Comparison of ENCODE assay signal across 19 mouse cellular contexts in the genomic region with DNA sequence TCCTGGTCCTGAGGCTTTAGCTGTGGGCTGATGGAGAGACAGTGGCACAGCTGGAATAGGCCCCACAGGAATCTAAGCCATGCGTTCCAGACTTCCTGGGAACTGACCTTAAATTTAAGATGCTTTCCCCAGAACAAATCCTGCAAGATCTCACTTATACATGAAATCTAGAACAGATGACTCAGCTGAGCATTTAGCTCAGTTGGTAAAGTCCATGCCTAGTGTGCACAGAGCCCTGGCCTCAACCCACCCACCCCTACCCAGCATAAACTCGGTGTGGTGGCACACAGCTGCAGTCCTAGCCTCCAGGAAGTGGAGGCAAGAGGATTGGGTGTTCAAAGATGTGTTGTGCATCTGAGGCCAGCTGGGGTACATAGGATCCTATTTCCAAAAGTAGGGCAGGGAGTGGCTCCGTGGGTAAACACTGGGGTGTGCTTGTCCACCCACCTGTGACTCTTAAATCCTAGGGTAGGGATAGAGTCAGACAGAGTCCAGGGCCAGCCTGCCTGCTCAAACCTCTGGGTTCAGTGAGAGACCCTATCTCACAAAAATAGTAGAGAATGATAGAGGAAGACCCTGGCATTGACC. TPM values are rescaled to one million over a fixed set of nuclear protein-coding genes. Genes with fewer than 3 reads are reported as not detected.
DNase-seq lines count a peak whose midpoint lies in the region; ATAC-seq and TF ChIP-seq lines count a peak whose summit lies in the region.
"Had no signal": no experiment of that assay in that cellular context is flagged by ENCODE, and none has a peak within 500 bp of the region (broad histone marks: within the 10 kb centered on the region; RNA-seq: fewer than 3 reads in every experiment).

No protein-coding gene starts in this region.

- no peak overlapping the region for H3K4me2 ChIP-seq in liver, embryonic 12.5 days
- H3K4me2 ChIP-seq in midbrain, embryonic 14.5 days (ENCODE audit: low read length), result no peak overlapping the region
- H3K4me2 ChIP-seq: embryonic facial prominence, embryonic 13.5 days; forebrain, embryonic 12.5 days; heart, embryonic 12.5 days; hindbrain, embryonic 13.5 days had no signal

- H3K9ac ChIP-seq in liver, embryonic 12.5 days, result no peak overlapping the region
- H3K9ac ChIP-seq in midbrain, embryonic 14.5 days (replicated peaks; ENCODE audit: low read length), result no peak overlapping the region
- H3K9ac ChIP-seq: embryonic facial prominence, embryonic 13.5 days; forebrain, embryonic 12.5 days; forebrain, postnatal 0 days; heart, embryonic 12.5 days; hindbrain, embryonic 13.5 days had no signal

- no peak for DNase-seq in frontal cortex, postnatal 25 days (ENCODE audit: low spot score in 2 of 2)
- peak; percentile 53 for DNase-seq in brain, adult 2 months (ENCODE audit: low read depth, low spot score)
- DNase-seq in thymus, adult 2 months, result peak; percentile 69
- peak; percentile 75 for DNase-seq in thymus, postnatal 25 days
- DNase-seq in midbrain, embryonic 14.5 days, result no peak
- no peak for DNase-seq in spleen, postnatal 10 days (ENCODE audit: low spot score in 2 of 2)
- DNase-seq: adrenal gland, postnatal 10 days; B cell, adult 2 months; forebrain, postnatal 0 days; gastrocnemius, postnatal 14 days; heart, adult 2 months; heart, postnatal 36 days had no signal

- H3K4me1 ChIP-seq in thymus, adult 2 months (replicated peaks; ENCODE audit: control insufficient read depth, insufficient read depth, low read length), result peaks cover 62% of the 10 kb centered on the region
- H3K4me1 ChIP-seq in liver, embryonic 12.5 days, result no peaks in the 10 kb centered on the region
- H3K4me1 ChIP-seq in midbrain, embryonic 14.5 days (ENCODE audit: control insufficient read depth, insufficient read depth, low read length), result peaks cover 10% of the 10 kb centered on the region
- H3K4me1 ChIP-seq: embryonic facial prominence, embryonic 13.5 days had no signal

- peak; percentile 75; the same call in 1 of the 2 replicates for ATAC-seq in frontal cortex, adult (ENCODE audit: low TSS enrichment)
- ATAC-seq in liver, embryonic 12.5 days, result no peak
- no peak for ATAC-seq in midbrain, embryonic 14.5 days (ENCODE audit: low FRiP score, low TSS enrichment)
- ATAC-seq: forebrain, postnatal 0 days; hindbrain, postnatal 0 days had no signal

- no peaks in the 10 kb centered on the region for H3K9me3 ChIP-seq in liver, embryonic 12.5 days (replicated peaks)
- no peaks in the 10 kb centered on the region for H3K9me3 ChIP-seq in midbrain, embryonic 14.5 days (ENCODE audit: control insufficient read depth, low read length)
- H3K9me3 ChIP-seq: embryonic facial prominence, embryonic 13.5 days; forebrain, embryonic 12.5 days; heart, embryonic 12.5 days; hindbrain, embryonic 13.5 days had no signal

- no peak for TF ChIP-seq CTCF in thymus, adult 2 months (IDR thresholded peaks at IDR 0.05; ENCODE audit: borderline replicate concordance, control insufficient read depth, extremely low read depth, insufficient read depth, low read length, poor library complexity)

- peak overlapping the region; percentile 98 for H3K27ac ChIP-seq in thymus, adult 2 months (ENCODE audit: control insufficient read depth, insufficient read depth, low read length)
- no peak overlapping the region for H3K27ac ChIP-seq in liver, embryonic 12.5 days
- no peak overlapping the region for H3K27ac ChIP-seq in midbrain, embryonic 14.5 days (replicated peaks; ENCODE audit: low read depth, low read length)
- H3K27ac ChIP-seq: embryonic facial prominence, embryonic 13.5 days; forebrain, embryonic 12.5 days; heart, adult 2 months; hindbrain, embryonic 13.5 days had no signal

- no peaks in the 10 kb centered on the region for H3K36me3 ChIP-seq in thymus, adult 2 months (ENCODE audit: control insufficient read depth, insufficient read depth, low read length)
- no peaks in the 10 kb centered on the region for H3K36me3 ChIP-seq in liver, embryonic 12.5 days
- no peaks in the 10 kb centered on the region for H3K36me3 ChIP-seq in midbrain, embryonic 14.5 days (ENCODE audit: control insufficient read depth, insufficient read depth, low read length)
- H3K36me3 ChIP-seq: embryonic facial prominence, embryonic 13.5 days; forebrain, embryonic 12.5 days; heart, embryonic 12.5 days; hindbrain, embryonic 13.5 days had no signal

- no peaks in the 10 kb centered on the region for H3K27me3 ChIP-seq in thymus, adult 2 months (ENCODE audit: control insufficient read depth, insufficient read depth, low read length)
- H3K27me3 ChIP-seq in liver, embryonic 12.5 days (replicated peaks), result peaks cover 14% of the 10 kb centered on the region
- no peaks in the 10 kb centered on the region for H3K27me3 ChIP-seq in midbrain, embryonic 14.5 days (ENCODE audit: control insufficient read depth, insufficient read depth, low read length)
- H3K27me3 ChIP-seq: embryonic facial prominence, embryonic 13.5 days; forebrain, embryonic 12.5 days; heart, embryonic 12.5 days; hindbrain, embryonic 13.5 days had no signal

- H3K4me3 ChIP-seq in thymus, adult 2 months (ENCODE audit: control insufficient read depth, insufficient read depth, low read length), result no peak overlapping the region
- H3K4me3 ChIP-seq in liver, embryonic 12.5 days, result no peak overlapping the region
- no peak overlapping the region for H3K4me3 ChIP-seq in midbrain, embryonic 14.5 days (replicated peaks; ENCODE audit: low read depth, low read length)
- H3K4me3 ChIP-seq: embryonic facial prominence, embryonic 13.5 days; forebrain, embryonic 12.5 days; heart, adult 2 months; heart, embryonic 12.5 days; hindbrain, embryonic 13.5 days had no signal

- TF ChIP-seq POLR2A in thymus, adult 2 months (IDR thresholded peaks at IDR 0.05; ENCODE audit: control insufficient read depth, extremely low read depth, insufficient read depth, low read length, poor library complexity), result no peak

- WGBS in thymus, adult 2 months, result 33% methylated on average over 3 of the region's 3 CpGs
- 54% methylated on average over 3 of the region's 3 CpGs for WGBS in liver, embryonic 12.5 days (ENCODE audit: insufficient replicate concordance)
- 74% methylated on average over 3 of the region's 3 CpGs for WGBS in midbrain, embryonic 14.5 days

RNA-seq across cellular contexts. Expression of a gene that starts 27.0 kb away (rescaled TPM):
- 83.7 and 91.7 TPM in 2 replicates for polyA plus RNA-seq in thymus, adult 2 months (2012; rRNA removed)
- 216 and 224 TPM in 2 replicates for polyA plus RNA-seq in liver, embryonic 12.5 days (2016; fragmentation: Nextera tagmentation; extraction: Ambion mirVana)
- polyA plus RNA-seq in midbrain, embryonic 14.5 days (2014; fragmentation: Nextera tagmentation; extraction: Ambion mirVana), result 285 and 286 TPM in 2 replicates

RNA-seq across cellular contexts. Expression of a gene that starts 31.3 kb away (rescaled TPM):
- 26.0 and 36.9 TPM in 2 replicates for polyA plus RNA-seq in thymus, adult 2 months (2012; rRNA removed)
- 0.10 TPM in 1 of 2 replicates, not detected in the other for polyA plus RNA-seq in liver, embryonic 12.5 days (2016; fragmentation: Nextera tagmentation; extraction: Ambion mirVana)
- 1.0 and 1.2 TPM in 2 replicates for polyA plus RNA-seq in midbrain, embryonic 14.5 days (2014; fragmentation: Nextera tagmentation; extraction: Ambion mirVana)

Comparison
In these comparisons a context has a peak if more than half of its experiments do, and no peak if none do; other contexts are left out.
1. DNase-seq: peak in brain, adult 2 months (single experiment), thymus, adult 2 months (single experiment) and thymus, postnatal 25 days (single experiment); none in frontal cortex, postnatal 25 days (0 of 2), midbrain, embryonic 14.5 days (single experiment) and spleen, postnatal 10 days (0 of 2).
2. RNA of a gene that starts 31.3 kb away (polyA plus RNA-seq): 26.0 to 36.9 TPM in thymus, adult 2 months; 1.0 to 1.2 TPM in midbrain, embryonic 14.5 days and 0.10 TPM in liver, embryonic 12.5 days; every median in the first group is over 10 times any median in the second.